Mouse (Mus musculus) liver, adult 2 months (tissue): ENCODE data around the gene Canx.
"Not testable (repeated sequence)": the region's sequence is repeated elsewhere in the genome, so short reads cannot be mapped to it uniquely, and the experiment has no call there.

Experiments
- CTCF ChIP-seq: fragments of 200-500 bp; IDR thresholded peaks from 2 replicates; pipeline ENCODE4 v1.5.1; 2011; ENCODE audit warnings: low read depth, low read length, control low read depth
- POLR2A ChIP-seq: fragments of 200-500 bp; IDR thresholded peaks from 2 replicates; pipeline ENCODE4 v1.6.1; 2011; ENCODE audit warnings: low read length, control low read depth; ENCODE audit not compliant: insufficient read depth; ENCODE audit errors: extremely low read depth

GRCm38 (mm10) chr11:50361282-50361681 lies 35.8 kb upstream of the Canx start:
- not testable (repeated sequence) for TF ChIP-seq CTCF, POLR2A
